Mouse (Mus musculus): ENCODE results near the gene Eef2k. TPM values are rescaled to one million over a fixed set of nuclear protein-coding genes. Genes with fewer than 3 reads are reported as not detected.
A peak's percentile ranks its signal among the peaks of the same experiment; 100 is the strongest.

Eef2k gene
- total RNA-seq (2018; cell fraction: chromatin; rRNA removed): 10 to 100 TPM in 22 of 26 experiments, 1 to 10 TPM in 4; 2.3 to 88.2 (median 36.8) TPM
- total RNA-seq (2018; cell fraction: cytosol; rRNA removed): 10 to 100 TPM; 17.1 to 41.1 (median 29.6) TPM
- total RNA-seq (2018; cell fraction: nucleus; rRNA removed): 10 to 100 TPM; 11.8 to 48.9 (median 27.3) TPM
- 19.4 to 32.2 TPM (median 21.0 TPM) in 3 replicates for polyA plus RNA-seq (2018)

- WGBS (ENCODE audit: missing documents): 2% methylated on average over 33 of the region's 35 CpGs
- no peaks in the 10 kb centered on the region for H3K36me3 ChIP-seq (ENCODE audit: inconsistent target)
Observed at GRCm38 (mm10) chr7:120842345-120843036, at the start of gene Eef2k. TSS of gene Eef2k (plus strand) at chr7:120842831.

GRCm38 (mm10) chr7:120795544-120795943 is 47.1 kb upstream of the Eef2k start:
- 90% methylated on average over 4 of the region's 4 CpGs for WGBS (ENCODE audit: missing documents)
- Histone ChIP-seq H3K36me3 (ENCODE audit: inconsistent target) (no peaks in the 10 kb centered on the region), H3K27ac (no peak overlapping the region), H3K79me2 (ENCODE audit: inconsistent target) (no peaks in the 10 kb centered on the region), H3K4me3 (ENCODE audit: inconsistent target) (no peak overlapping the region)

More at GRCm38 (mm10) chr7:120842345-120843036, at the start of gene Eef2k:
- H3K79me2 ChIP-seq (ENCODE audit: inconsistent target): no peaks in the 10 kb centered on the region; the same call in 1 of the 2 replicates
- H3K4me3 ChIP-seq (ENCODE audit: inconsistent target): peak within 1 kb of the TSS; percentile 58
- H3K27ac ChIP-seq: peak within 1 kb of the TSS; percentile 8; the same call in 1 of the 2 replicates

- H3K27ac ChIP-seq: no peak overlapping the region
- no peak overlapping the region for H3K4me3 ChIP-seq (ENCODE audit: inconsistent target)
- H3K36me3 ChIP-seq (ENCODE audit: inconsistent target): no peaks in the 10 kb centered on the region
- no peaks in the 10 kb centered on the region for H3K79me2 ChIP-seq (ENCODE audit: inconsistent target)
- WGBS (ENCODE audit: missing documents): 25% methylated on average over 3 of the region's 3 CpGs
Observed at GRCm38 (mm10) chr7:120796369-120796768, 46.3 kb upstream of the Eef2k start.

GRCm38 (mm10) chr7:120803268-120803667 is 39.4 kb upstream of the Eef2k start:
- Histone ChIP-seq H3K79me2 (ENCODE audit: inconsistent target) (no peaks in the 10 kb centered on the region), H3K27ac (no peak overlapping the region), H3K36me3 (ENCODE audit: inconsistent target) (no peaks in the 10 kb centered on the region), H3K4me3 (ENCODE audit: inconsistent target) (no peak overlapping the region)
- WGBS (ENCODE audit: missing documents): 89% methylated on average over 2 of the region's 2 CpGs

GRCm38 (mm10) chr7:120809705-120810104 is 32.9 kb upstream of the Eef2k start:
- 13% methylated on average over 27 of the region's 27 CpGs for WGBS (ENCODE audit: missing documents)
- Histone ChIP-seq H3K36me3 (ENCODE audit: inconsistent target) (no peaks in the 10 kb centered on the region), H3K79me2 (ENCODE audit: inconsistent target) (no peaks in the 10 kb centered on the region), H3K4me3 (ENCODE audit: inconsistent target) (no peak overlapping the region), H3K27ac (no peak overlapping the region)

GRCm38 (mm10) chr7:120811834-120812415 is 30.7 kb upstream of the Eef2k start, which contains the start of gene Gm5737:
TSS of gene Gm5737 (plus strand) at chr7:120812365.
- no peaks in the 10 kb centered on the region for H3K36me3 ChIP-seq (ENCODE audit: inconsistent target)
- WGBS (ENCODE audit: missing documents): 70% methylated on average over 6 of the region's 6 CpGs

GRCm38 (mm10) chr7:120817552-120817951 is 25.1 kb upstream of the Eef2k start:
- no peaks in the 10 kb centered on the region for H3K79me2 ChIP-seq (ENCODE audit: inconsistent target)
- H3K4me3 ChIP-seq (ENCODE audit: inconsistent target): no peak overlapping the region
- WGBS (ENCODE audit: missing documents): 91% methylated on average over 6 of the region's 6 CpGs
- no peak overlapping the region for H3K27ac ChIP-seq
- H3K36me3 ChIP-seq (ENCODE audit: inconsistent target): no peaks in the 10 kb centered on the region

More at GRCm38 (mm10) chr7:120811834-120812415, 30.7 kb upstream of the Eef2k start, which contains the start of gene Gm5737:
- Histone ChIP-seq H3K79me2 (ENCODE audit: inconsistent target) (no peaks in the 10 kb centered on the region), H3K27ac (no peak within 1 kb of the TSS), H3K4me3 (ENCODE audit: inconsistent target) (no peak within 1 kb of the TSS)

- WGBS (ENCODE audit: missing documents): 90% methylated on average over 4 of the region's 4 CpGs
- H3K27ac ChIP-seq: no peak overlapping the region
- H3K36me3 ChIP-seq (ENCODE audit: inconsistent target): no peaks in the 10 kb centered on the region
- H3K4me3 ChIP-seq (ENCODE audit: inconsistent target): no peak overlapping the region
- H3K79me2 ChIP-seq (ENCODE audit: inconsistent target): no peaks in the 10 kb centered on the region
Observed at GRCm38 (mm10) chr7:120819386-120819785, 23.2 kb upstream of the Eef2k start.

GRCm38 (mm10) chr7:120823248-120823647 is 19.4 kb upstream of the Eef2k start:
- no peaks in the 10 kb centered on the region for H3K79me2 ChIP-seq (ENCODE audit: inconsistent target)

GRCm38 (mm10) chr7:120825097-120825496 is 17.5 kb upstream of the Eef2k start:
- no peaks in the 10 kb centered on the region for H3K36me3 ChIP-seq (ENCODE audit: inconsistent target)
- H3K79me2 ChIP-seq (ENCODE audit: inconsistent target): no peaks in the 10 kb centered on the region
- no peak overlapping the region for H3K4me3 ChIP-seq (ENCODE audit: inconsistent target)
- WGBS (ENCODE audit: missing documents): 68% methylated on average over 2 of the region's 2 CpGs
- no peak overlapping the region for H3K27ac ChIP-seq

More at GRCm38 (mm10) chr7:120823248-120823647, 19.4 kb upstream of the Eef2k start:
- 24% methylated on average over 5 of the region's 5 CpGs for WGBS (ENCODE audit: missing documents)
- Histone ChIP-seq H3K4me3 (ENCODE audit: inconsistent target) (no peak overlapping the region), H3K27ac (no peak overlapping the region), H3K36me3 (ENCODE audit: inconsistent target) (no peaks in the 10 kb centered on the region)

- no peak overlapping the region for H3K27ac ChIP-seq
Observed at GRCm38 (mm10) chr7:120826408-120826807, 16.2 kb upstream of the Eef2k start.

GRCm38 (mm10) chr7:120830431-120831381 is 11.9 kb upstream of the Eef2k start:
- Histone ChIP-seq H3K4me3 (ENCODE audit: inconsistent target) (peak overlapping the region; percentile 72), H3K27ac (no peak overlapping the region), H3K79me2 (ENCODE audit: inconsistent target) (no peaks in the 10 kb centered on the region), H3K36me3 (ENCODE audit: inconsistent target) (no peaks in the 10 kb centered on the region)
- WGBS (ENCODE audit: missing documents): 1% methylated on average over 43 of the region's 46 CpGs

More at GRCm38 (mm10) chr7:120826408-120826807, 16.2 kb upstream of the Eef2k start:
- H3K36me3 ChIP-seq (ENCODE audit: inconsistent target): no peaks in the 10 kb centered on the region
- 36% methylated on average over 3 of the region's 3 CpGs for WGBS (ENCODE audit: missing documents)
- no peak overlapping the region for H3K4me3 ChIP-seq (ENCODE audit: inconsistent target)
- no peaks in the 10 kb centered on the region for H3K79me2 ChIP-seq (ENCODE audit: inconsistent target)

GRCm38 (mm10) chr7:120834426-120834825 is 8.2 kb upstream of the Eef2k start:
- H3K36me3 ChIP-seq (ENCODE audit: inconsistent target): no peaks in the 10 kb centered on the region
- no peaks in the 10 kb centered on the region for H3K79me2 ChIP-seq (ENCODE audit: inconsistent target)
- peak overlapping the region; percentile 57 for H3K4me3 ChIP-seq (ENCODE audit: inconsistent target)
- 26% methylated on average over 5 of the region's 6 CpGs for WGBS (ENCODE audit: missing documents)
- peak overlapping the region; percentile 72 for H3K27ac ChIP-seq

GRCm38 (mm10) chr7:120834863-120835372 is 7.7 kb upstream of the Eef2k start:
- 2% methylated on average over 14 of the region's 14 CpGs for WGBS (ENCODE audit: missing documents)
- no peaks in the 10 kb centered on the region for H3K36me3 ChIP-seq (ENCODE audit: inconsistent target)
- peak overlapping the region; percentile 57 for H3K4me3 ChIP-seq (ENCODE audit: inconsistent target)
- peak overlapping the region; percentile 72 for H3K27ac ChIP-seq
- no peaks in the 10 kb centered on the region for H3K79me2 ChIP-seq (ENCODE audit: inconsistent target)
